Mouse (Mus musculus) gastrocnemius, adult 2 months (tissue): ENCODE measurements at regions not wholly inside any gene's neighbourhood (a gene's known extent, or its start where the extent isn't known, plus 50 kb on each side); places are given as distances from the start of the nearest gene placed in this dataset.
A peak's percentile ranks its signal among the peaks of the same experiment; 100 is the strongest.

ENCODE experiments used
- DNase-seq: peaks from one replicate; pipeline ENCODE4 v3.0.0; 2022
- H3K27ac ChIP-seq: fragments of 200-600 bp; 2 replicates; pipeline ENCODE4 v1.8.1; 2022; ENCODE audit warnings: mild to moderate bottlenecking
- H3K4me3 ChIP-seq: fragments of 200-600 bp; 2 replicates; pipeline ENCODE4 v1.8.1; 2022; ENCODE audit warnings: mild to moderate bottlenecking, moderate library complexity
- CTCF ChIP-seq: fragments of 200-600 bp; IDR thresholded peaks from 2 replicates; pipeline ENCODE4 v1.8.1; 2022; ENCODE audit warnings: antibody characterized with exemption, mild to moderate bottlenecking, moderate library complexity
- intact Hi-C: fragments of 180-260 bp; cut with DNase I; formaldehyde crosslinking; loops from one replicate; pipeline ENCODE4 v1.15.1; 2025

DNA sequence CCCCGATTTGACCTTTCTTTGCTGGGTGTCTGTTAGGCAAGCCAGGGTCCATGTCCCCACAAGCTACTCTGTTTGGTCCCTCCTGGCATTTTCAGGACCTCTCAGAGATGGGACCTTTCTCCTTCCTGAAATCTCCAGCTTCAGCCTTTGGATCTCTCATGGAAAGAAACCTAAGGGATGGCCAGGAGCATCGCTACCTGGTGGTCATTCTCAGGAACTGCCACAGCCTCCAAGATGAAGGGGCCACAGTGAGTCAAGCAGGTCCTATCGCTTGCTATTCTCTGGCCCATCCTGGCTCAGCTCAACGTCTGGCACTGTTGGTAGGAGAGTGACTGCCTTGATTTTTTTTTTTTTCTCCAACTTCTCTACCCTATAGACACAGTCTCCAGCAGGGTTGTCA is 291.0 kb upstream of the Eef2kmt start:
- DNase-seq, result no peak
- H3K4me3 ChIP-seq, result no peak overlapping the region
- intact Hi-C loops, result no loop called here
- TF ChIP-seq CTCF, result no peak
- no peak overlapping the region for H3K27ac ChIP-seq

DNA sequence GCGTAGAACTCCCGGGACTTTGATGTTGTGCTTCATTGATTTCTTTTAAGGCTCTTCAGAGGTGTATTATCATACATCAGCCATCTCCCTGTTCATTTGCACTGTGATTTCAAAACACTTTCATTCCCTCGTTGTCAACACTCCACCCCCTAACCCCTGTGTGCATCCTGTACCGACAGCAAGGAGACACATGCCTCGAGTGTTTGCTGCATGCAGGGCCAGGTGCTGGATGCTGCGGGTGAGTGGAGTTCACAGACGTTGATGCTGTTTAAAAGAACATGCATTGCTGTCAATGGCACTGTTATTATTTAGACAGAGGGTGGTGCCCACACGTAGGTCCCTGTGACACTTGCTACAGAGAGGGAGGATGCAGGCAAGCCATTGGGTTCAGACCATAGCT is 290.0 kb upstream of the Eef2kmt start:
- no peak for TF ChIP-seq CTCF
- Histone ChIP-seq H3K27ac (no peak overlapping the region), H3K4me3 (no peak overlapping the region)
- intact Hi-C loops, result no loop called here
- DNase-seq, result no peak

DNA sequence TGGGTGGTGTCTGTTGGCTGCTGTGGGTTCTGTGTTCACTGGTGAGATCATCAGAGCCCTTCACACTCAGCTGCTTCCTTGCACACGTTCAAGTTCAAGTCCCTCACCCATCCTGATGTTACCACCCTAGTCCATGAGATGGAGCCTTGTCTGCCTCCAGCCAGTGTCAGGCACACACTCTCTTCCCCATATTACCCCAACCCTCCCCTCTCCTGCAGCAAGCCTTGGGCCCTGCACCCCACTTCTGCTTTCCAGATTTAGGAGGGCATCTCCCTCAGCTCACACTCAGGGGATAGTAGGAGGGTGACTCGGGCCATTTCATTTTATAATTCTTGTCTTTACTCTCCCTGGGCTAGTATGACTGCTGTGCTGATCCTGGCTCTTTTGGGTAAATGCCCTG is 288.7 kb upstream of the Eef2kmt start:
- Histone ChIP-seq H3K27ac (no peak overlapping the region), H3K4me3 (no peak overlapping the region)
- TF ChIP-seq CTCF, result no peak
- intact Hi-C loops, result no loop called here
- no peak for DNase-seq

DNA sequence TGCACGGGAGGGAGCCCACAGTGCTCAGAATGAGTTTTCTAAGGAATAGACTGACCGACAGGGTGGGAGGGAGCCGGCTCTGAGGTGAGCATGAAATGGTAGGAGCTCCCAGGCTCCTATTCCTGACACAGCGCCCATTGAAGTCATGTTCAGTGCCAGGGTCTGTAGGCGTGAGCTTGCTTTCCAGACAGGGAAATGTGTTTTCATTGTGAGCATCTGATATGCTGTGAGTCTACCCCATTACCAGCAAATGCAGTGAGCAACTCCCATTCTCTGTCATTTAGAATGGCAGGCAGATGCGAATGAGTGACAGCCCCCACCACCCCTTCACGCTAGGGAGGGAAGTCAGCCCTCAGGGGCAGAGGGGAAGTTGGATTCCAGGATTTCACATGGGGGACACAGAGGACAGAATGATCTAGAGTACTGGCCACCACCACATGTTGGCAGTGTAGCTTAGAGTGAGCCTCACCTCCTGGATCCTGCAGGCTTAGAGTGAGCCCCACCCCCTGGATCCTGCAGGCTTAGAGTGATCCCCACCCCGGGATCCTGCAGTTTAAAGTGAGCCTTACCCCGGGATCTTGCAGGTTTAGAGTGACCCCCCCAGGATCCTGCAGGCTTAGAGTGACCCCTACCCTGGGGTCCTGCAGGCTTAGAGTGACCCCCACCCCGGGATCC is 283.2 kb upstream of the Eef2kmt start:
- Histone ChIP-seq H3K27ac (no peak overlapping the region), H3K4me3 (no peak overlapping the region)
- intact Hi-C loops, result loop anchor here (1.0 kb wide), 1 partner anchor 66 kb away; no protein-coding TSS in a partner anchor
- no peak for DNase-seq
- TF ChIP-seq CTCF, result no peak

DNA sequence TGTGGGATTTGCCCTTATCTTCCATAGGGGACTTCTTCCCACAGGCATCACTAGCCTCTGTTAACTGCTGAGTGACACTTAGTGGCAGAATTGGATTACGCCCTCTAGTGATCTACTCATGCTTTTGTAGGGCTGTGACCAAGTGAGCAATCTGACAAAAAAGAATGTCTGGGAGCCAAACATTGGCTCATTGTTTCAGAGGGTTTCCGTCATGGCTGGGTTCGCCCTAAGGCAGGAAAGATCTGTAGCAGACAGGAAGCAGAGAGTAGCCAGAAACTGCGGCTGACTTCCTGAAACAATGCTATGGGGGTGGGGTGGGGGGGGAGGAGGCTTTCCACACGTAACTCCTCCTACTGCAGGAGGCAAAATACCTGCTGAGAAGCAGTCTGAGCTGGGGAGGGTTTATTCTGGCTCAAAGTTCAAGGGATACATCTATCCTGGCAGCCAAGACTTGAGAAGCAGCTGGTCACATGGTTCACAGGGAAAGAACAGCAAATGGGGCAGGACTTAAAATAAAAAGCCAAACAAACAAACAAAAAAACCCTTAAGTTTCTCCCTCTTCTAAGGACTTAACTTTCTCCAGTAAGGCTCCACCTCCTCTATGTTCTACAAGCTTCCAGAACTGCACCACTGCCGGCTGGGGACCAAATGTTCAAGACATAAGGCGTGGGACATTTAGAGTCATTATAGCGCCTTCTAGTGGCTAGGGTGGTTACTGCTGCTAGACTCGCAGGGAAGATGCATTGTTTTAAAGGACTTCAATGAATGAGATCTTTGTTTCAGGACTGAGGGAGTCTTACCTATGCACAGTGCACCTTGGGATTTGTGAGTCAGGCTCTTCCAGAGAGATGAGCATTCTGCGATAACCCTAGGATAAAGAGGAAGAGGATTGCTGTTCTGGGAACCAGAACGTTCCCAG is 281.8 kb upstream of the Eef2kmt start:
- peak; percentile 58 for TF ChIP-seq CTCF
- intact Hi-C loops, result no loop called here
- no peak overlapping the region for H3K27ac ChIP-seq
- no peak overlapping the region for H3K4me3 ChIP-seq
- DNase-seq, result no peak

DNA sequence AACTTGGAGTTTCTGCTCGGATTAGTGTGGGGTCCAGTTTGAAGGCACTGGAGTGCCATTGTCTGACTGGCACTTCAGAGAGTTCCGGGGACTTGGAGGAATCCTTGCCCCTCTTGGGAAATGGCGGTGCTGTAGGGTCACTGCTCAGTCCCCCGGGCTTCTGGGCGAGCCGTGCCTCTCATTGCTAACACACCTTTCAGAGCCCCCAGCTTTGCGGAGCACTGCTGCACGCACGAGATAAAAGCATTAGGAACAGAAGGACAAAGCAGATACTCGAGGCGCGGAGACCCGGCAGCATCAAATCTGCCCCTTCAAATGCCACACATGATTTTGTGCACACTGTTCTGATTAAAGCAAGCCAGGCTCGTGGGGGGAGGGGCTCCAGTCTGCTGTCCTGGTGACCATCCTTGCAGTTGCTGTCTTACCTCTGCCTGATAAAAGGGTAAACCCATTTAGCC is 280.8 kb upstream of the Eef2kmt start:
- no peak overlapping the region for H3K27ac ChIP-seq
- H3K4me3 ChIP-seq, result no peak overlapping the region
- no peak for DNase-seq
- intact Hi-C loops, result no loop called here
- TF ChIP-seq CTCF, result no peak

DNA sequence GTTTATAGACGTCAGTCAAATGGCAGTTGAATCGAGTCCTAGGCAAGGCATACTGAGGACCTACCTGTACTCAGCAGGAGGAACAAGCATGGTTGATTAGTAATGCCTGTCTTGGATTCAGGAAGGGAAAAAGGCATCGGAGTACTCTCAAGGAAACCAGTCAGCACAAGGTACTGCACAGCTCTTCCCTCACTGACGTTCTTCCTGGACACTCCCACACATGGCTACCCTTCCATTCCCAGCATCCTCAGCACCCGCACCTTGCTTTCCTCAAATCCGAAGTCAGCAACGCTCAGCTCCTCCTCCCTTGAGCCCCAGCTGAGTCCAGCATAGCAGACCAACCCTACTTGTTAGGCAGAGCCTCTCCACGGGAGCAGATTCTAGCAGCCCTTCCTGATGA is 279.6 kb upstream of the Eef2kmt start:
- Histone ChIP-seq H3K4me3 (no peak overlapping the region), H3K27ac (no peak overlapping the region)
- intact Hi-C loops, result no loop called here
- TF ChIP-seq CTCF, result no peak
- DNase-seq, result no peak

DNA sequence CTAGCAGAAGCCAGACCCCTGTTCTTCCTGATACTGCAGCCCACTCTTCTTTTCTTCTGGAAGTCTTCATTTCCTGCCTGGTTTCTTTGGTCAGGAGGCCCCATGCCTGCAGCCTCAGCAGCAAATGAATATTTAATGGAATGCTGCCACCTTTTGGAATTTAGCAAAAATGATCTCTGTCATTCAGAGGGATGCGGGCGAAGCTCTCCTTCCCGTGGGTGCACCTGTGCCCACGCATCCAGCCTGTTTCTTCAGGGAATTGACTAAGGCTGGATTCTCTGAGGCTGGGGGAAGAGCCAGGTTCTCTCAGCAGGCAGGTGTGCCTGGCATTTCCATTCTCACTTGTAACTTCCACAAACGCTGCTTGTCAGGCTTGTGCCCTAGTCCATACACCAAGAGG is 279.1 kb upstream of the Eef2kmt start:
- intact Hi-C loops, result no loop called here

DNA sequence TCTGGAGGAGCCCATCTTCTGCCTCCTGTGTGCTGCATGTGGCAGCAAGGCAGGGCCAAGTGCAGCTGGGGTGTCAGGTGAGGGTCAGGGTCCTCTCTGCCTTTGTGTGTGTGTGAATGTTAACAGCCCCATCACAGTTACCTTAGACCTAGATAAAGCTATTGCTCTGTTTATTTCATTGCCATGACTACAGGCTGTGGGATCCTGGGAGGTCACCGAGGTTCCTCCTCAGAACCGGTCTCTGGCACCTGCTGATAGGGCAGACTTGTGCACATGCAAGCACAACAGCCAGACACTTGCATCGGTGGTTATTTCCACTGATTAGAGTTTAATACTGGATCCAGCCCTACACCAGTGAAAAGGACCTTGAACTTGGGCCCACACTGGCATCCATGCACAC is 278.6 kb upstream of the Eef2kmt start:
- H3K27ac ChIP-seq, result no peak overlapping the region
- intact Hi-C loops, result no loop called here

More for the DNA sequence above, 279.1 kb upstream of the Eef2kmt start:
- Histone ChIP-seq H3K27ac (no peak overlapping the region), H3K4me3 (no peak overlapping the region)
- no peak for TF ChIP-seq CTCF
- no peak for DNase-seq

DNA sequence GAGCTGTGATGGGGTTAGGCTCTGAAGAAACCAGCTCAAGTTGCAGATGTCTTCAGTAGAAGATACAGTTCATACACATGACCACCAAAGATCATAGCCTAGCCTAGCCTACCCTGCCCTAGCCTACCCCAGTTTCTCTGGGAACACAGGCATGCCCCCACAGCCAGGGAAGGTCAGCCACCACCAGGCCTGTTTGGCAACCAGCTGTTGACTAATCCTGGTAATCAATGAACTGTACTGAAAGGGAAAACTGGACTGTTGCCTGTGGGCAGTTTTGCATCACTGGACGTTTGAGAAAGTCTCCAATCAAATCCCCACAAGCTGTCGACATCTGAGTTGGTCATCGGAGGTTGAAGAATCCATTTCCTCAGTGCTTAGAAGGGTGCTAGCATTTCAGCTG is 276.5 kb upstream of the Eef2kmt start:
- Histone ChIP-seq H3K27ac (no peak overlapping the region), H3K4me3 (no peak overlapping the region)
- TF ChIP-seq CTCF, result no peak
- intact Hi-C loops, result no loop called here
- no peak for DNase-seq

More for the DNA sequence above, 278.6 kb upstream of the Eef2kmt start:
- H3K4me3 ChIP-seq, result no peak overlapping the region
- no peak for DNase-seq
- TF ChIP-seq CTCF, result no peak

DNA sequence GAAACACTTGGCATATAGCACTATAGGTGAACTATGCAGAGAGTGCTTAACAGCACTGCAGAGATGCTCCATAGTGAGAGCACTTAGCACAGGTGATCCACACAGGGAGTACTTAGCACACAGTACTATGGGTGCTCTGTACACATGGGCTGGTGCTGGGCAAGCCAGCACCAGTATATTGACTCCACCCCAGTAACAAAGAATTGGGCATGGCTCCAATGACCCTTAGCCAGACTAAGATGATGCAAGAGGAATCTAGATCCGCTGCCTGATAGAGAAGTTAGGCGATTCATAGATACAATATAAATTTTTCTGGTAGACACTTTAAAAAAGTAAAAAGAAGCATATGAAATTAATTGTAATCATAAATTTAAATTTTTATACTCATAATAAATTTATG is 274.0 kb upstream of the Eef2kmt start:
- TF ChIP-seq CTCF, result no peak
- intact Hi-C loops, result no loop called here
- Histone ChIP-seq H3K27ac (no peak overlapping the region), H3K4me3 (no peak overlapping the region)
- no peak for DNase-seq

DNA sequence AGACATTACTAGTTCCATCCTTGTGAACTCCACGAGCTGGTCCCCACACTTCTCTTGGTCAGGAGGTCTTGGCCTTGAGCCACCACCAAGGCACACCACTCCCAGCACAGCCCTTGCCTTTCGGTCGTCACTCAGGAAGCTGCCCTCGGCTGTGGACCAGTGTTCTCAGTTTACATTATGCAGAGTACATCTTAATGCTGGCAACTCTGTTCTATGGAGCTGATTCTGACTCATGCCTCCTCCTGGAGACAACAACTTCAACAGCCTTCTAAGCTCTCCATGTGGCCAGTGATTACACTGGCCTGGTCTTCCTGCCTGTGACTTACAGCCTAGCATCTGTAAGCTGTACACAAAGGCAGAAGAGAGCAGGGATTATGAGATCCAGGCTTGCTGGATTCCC is 272.2 kb upstream of the Eef2kmt start:
- no peak for DNase-seq
- no peak for TF ChIP-seq CTCF
- no peak overlapping the region for H3K4me3 ChIP-seq
- H3K27ac ChIP-seq, result no peak overlapping the region
- intact Hi-C loops, result no loop called here

DNA sequence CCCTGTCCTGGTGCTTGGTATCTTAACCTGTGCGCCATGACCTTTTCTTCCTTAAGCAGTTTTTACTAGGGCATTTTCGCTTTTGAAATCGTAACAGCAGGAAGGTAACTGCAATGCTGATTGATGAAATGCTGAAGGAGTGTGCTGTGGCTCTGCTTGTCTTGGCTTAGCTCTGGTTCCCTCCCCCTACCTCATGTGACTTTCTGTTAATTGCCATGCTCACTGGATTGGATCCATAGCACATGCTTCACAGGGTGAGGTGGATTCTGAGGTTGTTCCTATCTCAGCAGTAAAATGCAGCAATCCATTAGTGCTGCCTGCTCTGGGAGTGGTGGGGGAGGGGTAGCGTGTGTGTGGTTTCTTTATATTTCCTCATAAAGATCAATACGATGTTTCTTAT is 268.6 kb upstream of the Eef2kmt start:
- DNase-seq, result no peak
- Histone ChIP-seq H3K4me3 (no peak overlapping the region), H3K27ac (no peak overlapping the region)
- no peak for TF ChIP-seq CTCF
- intact Hi-C loops, result no loop called here
